Mouse (Mus musculus) adrenal gland, postnatal 10 days (tissue): ENCODE measurements around the gene Gm11983. TPM values are rescaled to one million over a fixed set of nuclear protein-coding genes. Genes with fewer than 3 reads are reported as not detected.

Source experiments
- total RNA-seq, 2 experiments: library from RNA; stranded (reverse); gene quantifications; 2 replicates each; pipeline ENCODE4 v1.2.3; 2021

Gm11983 gene
- total RNA-seq, 2 experiments from 2014 or later, result not detected

Other genes starting within 250 kb of the Gm11983 start
- gene Nacad, start 231.6 kb downstream of the Gm11983 start, total RNA-seq, result 1 to 10 TPM; 4.2 to 5.7 TPM
- 10 to 100 TPM; 86.9 to 95.1 TPM for gene Tbrg4, start 211.6 kb downstream of the Gm11983 start, total RNA-seq
- gene Wap, start 199.0 kb downstream of the Gm11983 start, total RNA-seq, result not detected
- 1 to 10 TPM; 7.6 to 9.8 TPM for gene Ramp3, start 179.1 kb downstream of the Gm11983 start, total RNA-seq
- 1 to 10 TPM; 3.3 to 4.4 TPM for gene Adcy1, start 225.8 kb upstream of the Gm11983 start, total RNA-seq